Mouse (Mus musculus): ENCODE measurements at regions not wholly inside any gene's neighbourhood (a gene's known extent, or its start where the extent isn't known, plus 50 kb on each side); places are given as distances from the start of the nearest gene placed in this dataset.
"Not testable (repeated sequence)": the region's sequence is repeated elsewhere in the genome, so short reads cannot be mapped to it uniquely, and the experiment has no call there.

DNA sequence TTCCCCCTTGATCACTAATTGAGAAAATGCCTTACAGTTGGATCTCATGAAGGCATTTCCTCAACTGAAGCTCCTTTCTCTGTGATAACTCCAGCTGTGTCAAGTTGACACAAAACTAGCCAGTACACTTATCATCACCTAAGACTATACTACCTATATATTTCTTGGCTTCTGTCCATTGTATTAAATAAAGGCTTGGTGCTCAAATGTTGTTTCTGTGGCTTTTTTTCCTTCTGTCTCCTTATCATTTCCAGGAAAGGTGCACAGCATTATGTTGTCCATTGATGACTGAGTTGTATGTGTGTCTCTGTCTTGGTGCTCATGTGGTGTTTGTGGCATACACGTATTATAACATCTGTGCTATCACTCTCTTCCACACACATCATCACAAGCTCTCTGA is 461.5 kb downstream of the Dad1 start:
- not testable (repeated sequence) for DNase-seq

DNA sequence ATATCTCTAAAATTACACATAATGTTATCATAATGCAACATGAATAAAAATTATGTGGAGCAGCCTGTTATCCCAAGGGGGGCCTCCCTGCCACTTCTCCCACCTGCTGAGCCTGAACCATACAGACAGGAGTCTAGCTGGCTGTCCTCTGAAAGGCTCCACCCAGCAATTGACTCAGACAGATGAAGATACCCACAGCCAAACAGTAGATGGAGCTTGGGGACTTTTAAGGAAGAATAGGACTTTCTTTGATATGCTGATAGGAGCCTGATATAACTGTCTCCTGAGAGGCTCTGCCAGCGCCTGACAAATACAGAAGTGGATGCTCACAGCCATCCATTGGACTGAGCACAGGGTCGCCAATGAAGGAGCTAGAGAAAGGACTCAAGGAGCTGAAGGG is 468.4 kb downstream of the Dad1 start:
- not testable (repeated sequence) for DNase-seq

DNA sequence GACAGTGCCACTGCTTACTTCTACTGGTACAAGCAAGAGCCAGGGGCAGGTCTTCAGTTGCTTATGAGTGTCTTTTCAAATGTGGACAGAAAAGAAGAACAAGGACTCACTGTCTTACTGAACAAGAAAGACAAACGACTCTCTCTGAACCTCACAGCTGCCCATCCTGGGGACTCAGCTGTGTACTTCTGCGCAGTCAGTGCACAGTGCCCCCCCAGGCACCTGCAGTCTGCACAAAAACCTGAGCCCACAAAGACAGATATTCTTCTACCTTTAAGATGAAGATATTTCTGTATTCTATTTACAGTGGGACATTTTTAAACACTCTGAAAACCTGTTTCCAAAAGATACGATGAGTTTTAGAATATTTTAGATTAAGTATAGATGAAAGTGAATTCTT is 476.5 kb downstream of the Dad1 start:
- peak; percentile 55 for DNase-seq

DNA sequence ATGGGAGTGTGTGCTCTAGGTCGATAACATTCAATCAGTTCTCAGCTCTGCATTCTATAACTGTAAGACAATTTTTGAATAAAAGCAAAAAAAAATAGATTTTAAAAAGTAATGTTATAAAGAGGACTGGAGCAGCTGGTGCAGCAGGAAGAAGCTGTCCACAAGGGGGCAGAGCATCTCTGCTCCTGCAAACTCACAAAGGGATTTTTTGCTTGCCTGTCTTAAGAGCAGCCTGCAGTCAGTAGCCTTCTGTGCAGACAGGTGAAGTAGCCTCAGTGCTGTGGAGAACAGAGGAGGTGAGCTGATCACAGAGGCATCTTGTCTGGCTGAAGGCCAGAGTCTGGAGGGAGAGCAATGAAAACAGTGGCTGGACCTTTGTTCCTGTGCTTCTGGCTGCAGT is 477.2 kb downstream of the Dad1 start:
- peak; percentile 83 for DNase-seq

DNA sequence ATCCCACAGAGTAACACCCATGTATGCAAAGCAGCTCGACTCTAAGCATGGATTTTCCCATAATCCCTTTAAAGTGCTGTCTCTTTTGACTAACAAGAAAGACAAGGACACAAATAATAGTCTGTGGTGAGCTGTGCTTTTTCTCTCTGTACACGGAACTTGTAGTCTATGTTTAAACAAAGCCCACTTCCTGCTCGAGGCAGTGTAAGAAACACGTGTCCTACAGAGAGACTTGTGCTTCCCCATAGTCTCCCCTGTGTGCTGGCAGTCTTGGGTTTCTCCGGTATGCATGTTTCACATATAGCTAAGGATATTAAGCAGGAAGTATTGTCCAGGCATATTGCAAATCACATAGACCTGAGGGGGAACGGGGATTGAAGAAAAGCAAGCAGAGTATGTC is 487.4 kb downstream of the Dad1 start:
- DNase-seq, result peak; percentile 27

DNA sequence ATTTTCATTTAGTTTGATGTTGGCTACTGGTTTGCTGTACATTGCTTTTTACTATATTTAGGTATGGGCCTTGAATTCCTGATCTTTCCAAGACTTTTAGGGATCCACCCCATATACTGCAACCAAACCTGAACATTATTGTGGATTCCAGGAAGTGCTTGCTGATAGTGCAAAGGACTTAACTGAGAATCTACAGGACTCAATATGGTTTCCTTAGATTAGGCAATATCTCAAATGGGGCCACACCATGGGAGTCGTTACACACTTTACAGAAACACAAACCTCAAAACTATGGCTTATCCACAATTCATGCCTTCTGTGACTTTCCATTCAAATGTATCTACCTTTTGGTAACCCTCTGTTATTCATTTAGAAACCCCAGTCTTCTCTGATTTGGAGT is 488.0 kb downstream of the Dad1 start:
- not testable (repeated sequence) for DNase-seq

DNA sequence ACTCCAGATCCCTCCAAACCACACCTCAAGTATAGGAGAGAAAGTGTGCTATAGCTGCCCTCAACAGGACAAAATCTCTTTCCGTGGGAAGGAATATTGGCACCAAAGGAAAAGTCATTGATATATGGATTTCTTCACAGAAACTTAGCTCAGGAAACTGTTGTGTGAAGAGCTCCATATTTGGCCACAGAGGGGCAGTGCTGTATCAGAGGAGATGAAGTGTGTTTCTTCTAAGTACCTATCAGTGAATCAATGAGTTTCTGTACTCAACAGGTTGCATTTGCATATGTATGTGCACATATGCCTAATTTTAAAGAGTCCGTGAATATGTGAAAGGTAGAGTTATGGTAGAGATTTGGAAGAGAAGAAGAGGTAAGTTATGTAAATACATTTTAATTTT is 493.3 kb downstream of the Dad1 start:
- DNase-seq, result not testable (repeated sequence)

DNA sequence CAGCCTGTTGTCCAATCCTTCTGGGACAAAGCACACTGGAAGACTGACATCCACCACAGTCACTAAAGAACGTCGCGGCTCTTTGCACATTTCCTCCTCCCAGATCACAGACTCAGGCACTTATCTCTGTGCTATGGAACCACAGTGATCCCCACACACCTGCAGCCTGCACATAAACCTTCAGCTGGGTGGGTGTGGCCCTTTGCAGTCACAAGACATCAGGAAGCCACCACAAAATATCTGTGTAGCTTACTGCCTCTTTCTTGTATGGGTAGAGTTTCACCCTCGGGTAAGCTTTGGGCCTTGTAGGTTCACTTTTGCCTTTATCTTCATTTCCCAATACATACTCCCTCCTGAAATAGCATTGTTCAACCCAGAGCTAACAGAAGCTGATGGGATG is 496.1 kb downstream of the Dad1 start:
- DNase-seq, result peak; percentile 69

DNA sequence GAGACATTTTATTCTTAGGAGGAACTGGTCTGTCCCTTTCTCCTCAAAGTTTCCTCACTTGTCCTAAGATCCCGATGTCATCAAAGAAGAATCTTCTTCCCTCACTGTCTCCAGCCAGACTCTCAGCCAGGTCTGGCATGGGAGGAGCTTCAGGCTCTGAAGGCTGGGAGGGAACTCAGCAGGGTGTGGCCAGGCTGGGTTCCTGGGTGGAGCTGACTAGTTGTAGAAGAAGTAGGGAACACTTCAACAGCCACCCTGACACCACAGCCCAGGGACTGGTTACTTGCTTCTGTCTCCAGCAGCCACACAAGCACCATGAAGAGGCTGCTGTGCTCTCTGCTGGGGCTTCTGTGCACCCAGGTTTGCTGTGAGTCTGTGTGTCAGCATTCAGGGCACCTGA is 496.8 kb downstream of the Dad1 start:
- DNase-seq, result not testable (repeated sequence)

DNA sequence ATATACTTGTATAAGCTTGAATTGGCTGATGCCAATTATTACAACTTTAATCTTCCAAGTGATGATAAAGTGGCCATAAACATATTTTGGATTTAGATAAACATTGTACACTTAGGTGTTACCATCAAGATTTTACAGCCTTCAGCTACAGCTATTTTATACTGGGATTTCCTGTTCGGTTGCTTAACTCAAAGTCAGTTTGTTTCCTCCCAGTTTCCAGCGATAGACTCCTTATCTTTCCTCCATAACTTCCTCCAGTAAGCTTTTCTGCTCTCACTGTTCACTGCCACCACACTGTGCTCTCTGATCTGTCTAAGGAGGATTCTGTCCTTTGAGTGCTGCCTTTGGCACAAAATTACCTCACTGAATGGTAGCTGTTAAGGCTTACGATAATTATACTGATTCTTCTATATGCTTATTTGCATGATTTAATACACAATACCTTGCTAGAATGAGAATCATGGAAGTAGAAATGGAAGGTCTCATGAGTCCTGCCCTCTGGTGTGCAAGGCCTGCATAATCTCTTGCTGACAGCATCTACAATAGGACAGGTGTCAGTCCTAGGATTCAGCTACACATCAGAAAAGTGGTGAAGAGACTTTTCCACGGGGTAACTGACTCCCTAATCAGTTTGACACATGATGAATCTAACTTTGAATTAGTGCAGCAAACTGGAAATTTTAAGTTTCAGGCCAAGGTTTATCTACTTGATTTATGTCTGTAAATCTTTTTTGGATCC is 503.0 kb downstream of the Dad1 start:
- no peak for DNase-seq

DNA sequence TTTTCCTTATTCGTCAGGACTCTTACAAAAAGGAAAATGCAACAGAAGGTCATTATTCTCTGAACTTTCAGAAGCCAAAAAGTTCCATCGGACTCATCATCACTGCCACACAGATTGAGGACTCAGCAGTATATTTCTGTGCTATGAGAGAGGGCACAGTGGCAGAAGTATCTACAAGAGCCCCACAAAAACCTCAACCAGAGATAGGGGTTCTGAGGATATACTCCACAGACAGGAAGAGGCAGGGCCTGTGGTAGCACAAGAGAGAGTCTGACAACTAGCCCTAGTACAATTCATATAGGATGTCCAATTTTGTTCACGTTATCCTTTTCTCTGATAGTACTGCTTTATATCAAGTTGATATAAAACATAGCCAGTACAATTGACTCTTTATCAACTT is 510.4 kb downstream of the Dad1 start:
- not testable (repeated sequence) for DNase-seq

DNA sequence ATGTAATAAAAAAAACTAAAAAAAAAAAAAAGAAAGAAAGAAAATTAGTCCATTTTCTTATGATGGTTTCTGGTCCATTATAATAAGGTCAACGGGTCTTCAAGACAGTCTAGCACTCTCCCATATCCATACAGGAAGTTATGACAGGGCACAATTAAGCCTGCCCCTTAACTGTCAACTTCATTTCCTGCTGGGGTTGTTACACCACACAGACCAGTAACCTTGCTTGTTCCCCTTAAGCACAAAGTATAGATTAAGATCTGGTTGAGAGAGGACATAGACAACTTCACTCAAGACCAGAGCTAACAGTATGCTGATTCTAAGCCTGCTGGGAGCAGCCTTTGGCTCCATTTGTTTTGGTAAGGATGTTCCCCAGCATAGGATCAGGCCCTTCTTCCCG is 511.0 kb downstream of the Dad1 start:
- DNase-seq, result not testable (repeated sequence)

DNA sequence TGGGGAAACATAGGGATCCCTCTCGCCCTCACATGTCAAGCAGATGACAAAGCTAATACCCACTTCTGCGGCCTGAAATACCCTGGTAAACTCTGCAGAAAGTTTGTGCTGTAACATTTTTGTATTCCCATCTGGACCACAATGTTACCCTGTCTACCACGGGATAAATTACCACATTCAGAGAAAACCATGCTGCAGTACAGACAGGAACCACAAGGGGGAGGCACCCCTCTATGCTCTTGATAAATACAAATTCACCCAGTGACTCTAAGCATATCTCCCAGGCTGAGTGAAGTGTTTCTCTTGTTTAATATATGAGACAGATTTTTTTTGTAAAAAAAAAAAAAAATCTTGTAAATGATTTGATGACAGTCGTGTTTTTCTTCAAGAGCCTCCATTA is 512.7 kb downstream of the Dad1 start:
- peak; percentile 81 for DNase-seq

DNA sequence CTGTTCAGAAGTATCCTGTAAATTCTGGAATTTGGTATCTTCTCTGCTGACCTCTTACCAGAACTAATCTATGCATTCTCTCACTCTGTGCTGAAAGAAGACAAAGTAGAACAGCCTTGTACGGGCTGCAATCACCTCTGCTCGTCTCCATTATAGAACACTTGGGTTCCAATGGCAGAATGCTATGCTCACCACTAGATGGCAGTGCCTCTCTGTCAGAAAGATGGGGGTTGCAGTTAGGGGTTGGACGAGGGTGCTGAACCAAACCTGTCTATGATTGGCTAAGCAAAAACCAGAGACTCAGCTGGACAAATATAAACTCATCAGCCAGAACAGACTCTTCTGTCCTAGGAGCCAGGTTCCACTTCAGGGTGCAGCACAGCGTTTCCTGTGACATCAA is 515.9 kb downstream of the Dad1 start:
- peak; percentile 27 for DNase-seq

DNA sequence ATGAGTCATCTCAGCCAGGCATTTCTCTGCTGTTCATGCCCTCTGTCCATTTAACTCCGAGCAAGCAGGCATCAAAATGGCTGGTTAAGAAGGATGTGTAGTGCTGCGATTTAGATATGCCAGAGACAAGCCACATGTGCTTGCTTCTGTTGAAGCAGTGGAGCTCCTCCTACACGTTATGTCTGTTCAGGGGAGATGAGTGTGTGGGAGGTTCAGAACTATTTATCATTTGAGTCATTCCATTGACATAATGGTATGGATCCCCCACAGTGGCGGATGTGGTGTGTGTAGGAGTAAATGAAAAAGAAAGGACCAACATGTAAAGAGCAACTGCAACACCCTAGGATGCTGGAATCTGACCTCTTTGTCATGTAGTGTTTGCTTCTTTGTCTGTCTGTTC is 517.6 kb downstream of the Dad1 start:
- DNase-seq, result not testable (repeated sequence)

DNA sequence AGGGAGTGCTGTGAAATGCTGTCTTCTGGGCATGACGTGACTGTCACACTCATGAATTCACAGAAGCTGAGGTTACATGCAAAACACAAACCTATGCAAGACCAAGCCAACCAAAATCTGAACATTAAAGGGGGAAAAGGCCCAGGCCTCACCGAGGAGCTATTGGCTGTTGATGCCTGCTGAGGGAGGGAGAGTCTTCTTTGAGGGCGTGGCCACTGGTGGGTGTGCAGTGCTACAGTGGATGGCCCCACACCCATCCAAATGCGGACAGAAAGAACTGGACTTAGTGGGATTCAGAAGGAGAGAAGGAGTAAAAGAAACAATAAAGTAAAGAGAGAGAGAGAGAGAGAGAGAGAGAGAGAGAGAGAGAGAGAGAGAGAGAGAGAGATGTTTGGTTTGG is 522.3 kb downstream of the Dad1 start:
- DNase-seq, result not testable (repeated sequence)

DNA sequence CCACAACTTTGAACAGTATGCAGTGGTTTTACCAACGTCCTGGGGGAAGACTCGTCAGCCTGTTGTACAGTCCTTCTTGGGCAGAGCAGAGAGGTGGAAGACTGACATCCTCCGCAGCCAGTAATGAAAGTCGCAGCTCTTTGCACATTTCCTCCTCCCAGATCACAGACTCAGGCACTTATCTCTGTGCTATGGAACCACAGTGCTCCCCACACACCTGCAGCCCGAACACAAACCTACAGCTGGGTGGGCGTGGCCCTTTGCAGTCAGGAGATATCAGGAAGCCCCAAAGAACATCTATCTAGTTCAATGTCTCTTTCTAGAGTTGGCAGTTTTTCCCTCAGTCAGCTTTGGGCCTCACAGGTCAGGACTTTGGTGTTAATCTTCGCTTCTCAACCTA is 524.0 kb downstream of the Dad1 start:
- not testable (repeated sequence) for DNase-seq

DNA sequence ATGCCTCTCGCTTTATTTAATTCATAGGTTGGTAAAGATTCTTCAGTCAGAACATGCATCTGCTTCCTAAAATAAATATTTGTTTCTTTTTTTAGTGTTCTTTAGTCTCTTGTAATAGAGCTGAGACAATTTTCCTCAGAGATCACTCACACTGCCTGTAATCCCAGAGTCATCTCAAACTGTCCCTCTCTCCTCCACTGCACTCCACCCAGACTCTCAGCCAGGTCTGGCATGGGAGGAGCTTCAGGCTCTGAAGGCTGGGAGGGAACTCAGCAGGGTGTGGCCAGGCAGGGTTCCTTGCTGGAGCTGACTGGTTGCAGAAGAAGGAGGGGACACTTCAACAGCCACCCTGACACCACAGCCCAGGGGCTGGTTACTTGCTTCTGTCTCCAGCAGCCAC is 524.8 kb downstream of the Dad1 start:
- DNase-seq, result not testable (repeated sequence)

DNA sequence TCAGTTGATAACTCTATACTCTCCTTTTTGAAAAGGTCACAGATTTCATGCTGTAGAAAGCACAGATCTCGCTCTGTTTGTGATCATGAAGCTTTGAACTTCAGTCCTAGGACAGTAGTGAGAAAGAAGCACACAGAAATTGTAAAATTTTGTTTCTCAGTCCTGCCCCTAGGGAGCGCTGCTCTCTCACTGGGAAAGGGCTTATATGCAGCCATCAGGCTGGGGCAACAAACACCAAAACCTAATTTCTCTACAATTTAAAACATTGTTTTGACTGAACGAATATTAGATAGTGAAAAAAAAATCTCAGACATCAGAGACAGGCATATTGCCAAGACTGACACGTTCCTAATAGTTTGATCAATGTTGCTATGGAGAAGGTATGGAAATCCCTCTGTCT is 527.0 kb downstream of the Dad1 start:
- DNase-seq, result not testable (repeated sequence)

DNA sequence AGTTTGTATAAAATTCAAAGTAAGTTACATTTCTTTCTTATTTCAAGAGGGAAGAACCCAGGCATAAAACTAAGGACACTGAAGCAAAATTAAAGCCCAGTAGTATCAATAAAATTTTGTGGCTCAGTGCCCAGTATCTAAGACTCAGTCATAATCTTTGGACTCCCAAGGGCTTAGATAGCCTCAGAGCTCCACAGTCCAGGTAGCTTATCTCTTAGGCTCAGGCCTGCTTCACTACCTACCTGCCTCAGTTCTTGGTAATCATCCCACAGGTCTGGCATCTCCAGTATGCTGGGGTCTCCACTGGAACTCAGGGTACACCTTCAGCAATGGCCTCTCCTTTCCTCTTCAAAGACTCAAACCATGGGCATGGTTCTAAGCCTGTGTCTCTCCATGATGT is 530.3 kb downstream of the Dad1 start:
- not testable (repeated sequence) for DNase-seq

DNA sequence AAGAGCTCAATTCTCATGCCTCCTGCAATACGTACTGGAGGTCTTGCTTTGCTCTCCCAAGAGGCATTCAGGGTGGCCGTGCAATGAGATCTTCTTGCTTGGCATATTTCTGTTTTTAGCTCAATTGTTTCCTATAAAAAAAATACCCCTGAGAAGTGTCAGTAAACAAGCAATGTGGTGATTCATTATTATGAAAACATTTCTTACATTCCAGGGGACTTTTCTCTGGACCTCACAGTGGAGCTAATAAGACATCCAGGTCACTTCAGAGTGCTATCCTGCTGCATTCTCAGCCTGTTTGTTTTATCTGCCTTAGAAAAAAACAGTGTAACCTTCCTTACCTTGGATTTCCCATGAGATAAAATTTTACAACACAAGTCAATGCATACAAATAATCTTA is 532.0 kb downstream of the Dad1 start:
- not testable (repeated sequence) for DNase-seq

DNA sequence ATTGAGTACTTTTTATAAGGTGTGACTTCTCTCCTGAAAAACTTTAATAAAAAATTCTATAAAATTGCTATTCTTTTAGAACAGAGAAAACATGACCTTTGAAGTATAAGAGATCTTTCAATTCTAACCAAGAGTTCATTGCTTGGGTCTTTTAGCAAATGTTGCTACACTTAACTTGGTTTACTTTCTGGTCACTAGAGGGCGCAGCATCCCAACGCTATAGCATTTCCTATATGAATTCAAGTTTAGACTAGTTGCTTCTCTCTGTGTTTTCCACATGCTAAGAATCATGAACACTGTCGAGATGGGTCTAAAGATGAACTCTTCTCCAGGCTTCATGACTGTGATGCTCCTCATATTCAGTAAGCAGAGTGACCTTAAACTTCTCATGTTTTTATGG is 544.3 kb downstream of the Dad1 start:
- peak; percentile 65 for DNase-seq

DNA sequence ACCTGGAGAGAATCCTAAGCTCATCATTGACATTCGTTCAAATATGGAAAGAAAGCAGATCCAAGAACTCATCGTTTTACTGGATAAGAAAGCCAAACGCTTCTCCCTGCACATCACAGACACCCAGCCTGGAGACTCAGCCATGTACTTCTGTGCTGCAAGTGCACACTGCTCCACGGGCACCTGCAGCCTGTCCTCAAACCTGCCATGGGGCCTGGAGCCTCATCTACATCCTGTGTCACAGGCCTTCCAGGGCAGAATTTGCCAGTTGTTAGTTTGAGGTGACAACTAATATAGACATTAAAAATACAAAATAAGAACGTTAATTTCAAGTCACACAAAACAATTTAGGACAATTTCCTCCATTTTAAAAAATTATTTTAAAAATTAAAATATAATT is 549.6 kb downstream of the Dad1 start:
- DNase-seq, result peak; percentile 63

DNA sequence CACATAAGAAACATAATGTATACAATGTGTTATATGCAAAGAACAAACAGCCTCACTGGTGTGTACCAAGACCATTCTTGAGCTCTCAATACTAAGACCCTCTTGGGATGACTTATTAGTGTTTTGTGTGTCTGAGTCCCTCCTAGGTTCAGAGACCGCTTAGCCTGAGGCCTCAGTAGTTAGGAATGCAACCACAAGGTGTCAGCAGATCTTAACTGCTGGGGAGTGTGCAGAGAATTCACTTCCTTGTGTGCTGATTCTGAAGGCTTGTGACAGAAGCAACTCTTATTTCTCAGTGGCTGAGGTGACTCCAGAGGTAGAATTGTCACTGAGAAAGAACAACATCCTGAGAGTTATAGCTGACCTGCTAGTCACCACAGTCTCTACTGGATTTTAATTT is 550.3 kb downstream of the Dad1 start:
- DNase-seq, result peak; percentile 30

DNA sequence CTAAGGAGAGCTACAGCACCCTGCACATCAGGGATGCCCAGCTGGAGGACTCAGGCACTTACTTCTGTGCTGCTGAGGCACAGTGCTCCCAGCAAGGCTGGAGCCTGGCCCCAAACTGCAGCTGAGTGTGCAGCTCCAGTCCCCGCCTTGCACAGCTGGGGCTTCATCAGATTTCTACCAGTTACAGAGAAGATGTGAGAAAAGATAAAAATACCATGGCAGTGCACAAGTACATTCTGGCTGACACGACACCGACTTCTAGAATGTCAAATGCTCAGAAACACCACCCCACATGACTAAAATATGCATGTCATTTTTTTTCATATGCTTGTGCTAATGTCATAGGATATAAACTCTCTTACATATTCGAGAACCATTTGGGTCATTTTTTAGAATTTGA is 569.8 kb downstream of the Dad1 start:
- peak; percentile 11 for DNase-seq

All from thymus, postnatal 14 days (tissue).